In the genomic region with DNA sequence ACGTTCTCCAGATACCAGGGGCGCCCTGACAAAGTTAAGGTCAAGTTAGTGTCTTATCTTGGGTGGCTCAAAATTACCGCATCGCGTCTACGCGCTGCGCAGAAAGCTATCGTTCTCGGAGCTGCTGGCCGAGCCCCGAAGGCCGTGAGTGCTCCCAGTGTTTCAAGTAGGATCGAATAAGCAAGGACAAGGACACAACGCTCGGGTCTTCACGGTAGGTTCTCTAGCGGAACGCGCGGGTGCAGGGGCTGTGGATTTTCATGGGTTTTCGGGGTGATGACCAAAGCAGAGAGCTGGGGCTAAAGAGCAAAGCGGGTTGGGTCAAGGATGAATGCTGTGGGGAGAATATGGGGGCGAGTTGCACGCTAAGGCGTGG, we compare ENCODE assay signal across 15 mouse cellular contexts. TPM values are rescaled to one million over a fixed set of nuclear protein-coding genes. Genes with fewer than 3 reads are reported as not detected.
DNase-seq lines count a peak whose midpoint lies in the region; ATAC-seq and TF ChIP-seq lines count a peak whose summit lies in the region.
"Had no signal": no experiment of that assay in that cellular context is flagged by ENCODE, and none has a peak within 500 bp of the region (broad histone marks: within the 10 kb centered on the region; RNA-seq: fewer than 3 reads in every experiment).

No protein-coding gene starts in this region.

- peaks cover 7% of the 10 kb centered on the region; the same call in 1 of the 2 replicates for H3K4me1 ChIP-seq in liver, embryonic 11.5 days (replicated peaks; ENCODE audit: control insufficient read depth, insufficient read depth, low read length)
- peaks cover 21% of the 10 kb centered on the region for H3K4me1 ChIP-seq in neural tube, embryonic 15.5 days

- peaks cover 100% of the 10 kb centered on the region for H3K27me3 ChIP-seq in liver, embryonic 11.5 days (replicated peaks; ENCODE audit: control insufficient read depth, insufficient read depth, low read length)
- H3K27me3 ChIP-seq in neural tube, embryonic 15.5 days (replicated peaks): peaks cover 88% of the 10 kb centered on the region

- H3K9me3 ChIP-seq in liver, embryonic 11.5 days (ENCODE audit: control insufficient read depth, low read length): no peaks in the 10 kb centered on the region
- H3K9me3 ChIP-seq in neural tube, embryonic 15.5 days (replicated peaks): no peaks in the 10 kb centered on the region

- TF ChIP-seq CTCF in gastrocnemius, adult 2 months (IDR thresholded peaks at IDR 0.05): no peak

- H3K4me3 ChIP-seq in gastrocnemius, adult 2 months: peak overlapping the region; percentile 33
- no peak overlapping the region for H3K4me3 ChIP-seq in liver, embryonic 11.5 days (ENCODE audit: low read depth, low read length)
- peak overlapping the region; percentile 46 for H3K4me3 ChIP-seq in neural tube, embryonic 15.5 days (replicated peaks)

- intact Hi-C loops in gastrocnemius, adult 2 months (cut with DNase I): no loop called here

- no peak for DNase-seq in gastrocnemius, adult 2 months
- DNase-seq in gastrocnemius, postnatal 25 days: no peak
- DNase-seq in liver, embryonic 11.5 days (ENCODE audit: low spot score): no peak
- no peak for DNase-seq in liver
- peak; percentile 53 to 69 for DNase-seq in kidney, postnatal 4 days
- DNase-seq in testis, postnatal 14 days (ENCODE audit: low spot score): no peak
- no peak for DNase-seq in retina, postnatal 1 day
- DNase-seq: adrenal gland, adult 8-10 months had no signal

- no peak overlapping the region for H3K9ac ChIP-seq in liver, embryonic 11.5 days (ENCODE audit: low read depth, low read length)
- H3K9ac ChIP-seq in neural tube, embryonic 15.5 days (replicated peaks): 0 out of 2 replicates have a peak overlapping the region, but pooled peaks have one; percentile 15
- H3K9ac ChIP-seq: liver, embryonic 14.5 days had no signal

- no peak overlapping the region for H3K27ac ChIP-seq in gastrocnemius, adult 2 months
- no peak overlapping the region for H3K27ac ChIP-seq in liver, embryonic 11.5 days (ENCODE audit: low read depth, low read length)
- peak overlapping the region; percentile 81 for H3K27ac ChIP-seq in neural tube, embryonic 15.5 days (replicated peaks)
- H3K27ac ChIP-seq: liver, embryonic 14.5 days had no signal

- peak overlapping the region; percentile 6; the same call in 1 of the 2 replicates for H3K4me2 ChIP-seq in liver, embryonic 11.5 days
- peak overlapping the region; percentile 53 for H3K4me2 ChIP-seq in neural tube, embryonic 15.5 days

- H3K36me3 ChIP-seq in liver, embryonic 11.5 days (ENCODE audit: control insufficient read depth, insufficient read depth, low read length): no peaks in the 10 kb centered on the region
- H3K36me3 ChIP-seq in neural tube, embryonic 15.5 days: no peaks in the 10 kb centered on the region

- 2% methylated on average over 26 of the region's 26 CpGs for WGBS in liver, embryonic 11.5 days
- WGBS in neural tube, embryonic 15.5 days: 1% methylated on average over 26 of the region's 26 CpGs

- ATAC-seq in liver, embryonic 11.5 days (replicated peaks; ENCODE audit: low FRiP score): no peak
- no peak for ATAC-seq in neural tube, embryonic 15.5 days (ENCODE audit: low FRiP score)

RNA-seq across cellular contexts. Expression of gene Hoxd11, which starts 0.2 kb away (rescaled TPM):
- total RNA-seq in gastrocnemius, adult 2 months (2021): not detected
- total RNA-seq in gastrocnemius, postnatal 25 days (2021): under 1 TPM in 1 of 2 experiments, not detected in 1; 0.26 TPM
- polyA plus RNA-seq in liver, embryonic 11.5 days (2014; fragmentation: Nextera tagmentation; extraction: Ambion mirVana): 0.14 and 0.44 TPM in 2 replicates
- 4.1 and 9.2 TPM in 2 replicates for polyA plus RNA-seq in neural tube, embryonic 15.5 days (2015; fragmentation: Nextera tagmentation; extraction: Ambion mirVana)
- total RNA-seq: adrenal gland, adult 8-10 months; heart, postnatal 10 days; layer of hippocampus, adult 18-20 months; megakaryocyte-erythroid progenitor cell, adult 5-6 weeks; neutrophil, adult 5-6 weeks had no signal
- polyA plus RNA-seq: frontal cortex, adult 2 months had no signal

RNA-seq across cellular contexts. Expression of gene Hoxd12, which starts 4.8 kb away (rescaled TPM):
- not detected for total RNA-seq in gastrocnemius, adult 2 months (2021)
- not detected for total RNA-seq in gastrocnemius, postnatal 25 days (2021)
- 0.12 and 0.49 TPM in 2 replicates for polyA plus RNA-seq in liver, embryonic 11.5 days (2014; fragmentation: Nextera tagmentation; extraction: Ambion mirVana)
- 0.38 and 0.43 TPM in 2 replicates for polyA plus RNA-seq in neural tube, embryonic 15.5 days (2015; fragmentation: Nextera tagmentation; extraction: Ambion mirVana)
- total RNA-seq: adrenal gland, adult 8-10 months; heart, postnatal 10 days; layer of hippocampus, adult 18-20 months; megakaryocyte-erythroid progenitor cell, adult 5-6 weeks; neutrophil, adult 5-6 weeks had no signal
- polyA plus RNA-seq: frontal cortex, adult 2 months had no signal

RNA-seq across cellular contexts. Expression of gene Hoxd13, which starts 11.5 kb away (rescaled TPM):
- not detected for total RNA-seq in gastrocnemius, adult 2 months (2021)
- not detected for total RNA-seq in gastrocnemius, postnatal 25 days (2021)
- polyA plus RNA-seq in liver, embryonic 11.5 days (2014; fragmentation: Nextera tagmentation; extraction: Ambion mirVana): 0.06 and 0.45 TPM in 2 replicates
- 0.14 and 0.20 TPM in 2 replicates for polyA plus RNA-seq in neural tube, embryonic 15.5 days (2015; fragmentation: Nextera tagmentation; extraction: Ambion mirVana)
- total RNA-seq: adrenal gland, adult 8-10 months; heart, postnatal 10 days; layer of hippocampus, adult 18-20 months; megakaryocyte-erythroid progenitor cell, adult 5-6 weeks; neutrophil, adult 5-6 weeks had no signal
- polyA plus RNA-seq: frontal cortex, adult 2 months had no signal

RNA-seq across cellular contexts. Expression of gene Hoxd10, which starts 12.1 kb away (rescaled TPM):
- 1 to 10 TPM; 4.0 to 4.8 TPM for total RNA-seq in gastrocnemius, adult 2 months (2021)
- 1 to 10 TPM; 1.5 to 4.5 TPM for total RNA-seq in gastrocnemius, postnatal 25 days (2021)
- 0.09 and 0.30 TPM in 2 replicates for polyA plus RNA-seq in liver, embryonic 11.5 days (2014; fragmentation: Nextera tagmentation; extraction: Ambion mirVana)
- 61.8 and 83.6 TPM in 2 replicates for polyA plus RNA-seq in neural tube, embryonic 15.5 days (2015; fragmentation: Nextera tagmentation; extraction: Ambion mirVana)
- total RNA-seq: adrenal gland, adult 8-10 months; heart, postnatal 10 days; layer of hippocampus, adult 18-20 months; megakaryocyte-erythroid progenitor cell, adult 5-6 weeks; neutrophil, adult 5-6 weeks had no signal
- polyA plus RNA-seq: frontal cortex, adult 2 months had no signal

RNA-seq across cellular contexts. Expression of gene Hoxd9, which starts 17.9 kb away (rescaled TPM):
- 10 to 100 TPM; 15.8 to 19.1 TPM for total RNA-seq in gastrocnemius, adult 2 months (2021)
- total RNA-seq in gastrocnemius, postnatal 25 days (2021): 10 to 100 TPM in 1 of 2 experiments, 1 to 10 TPM in 1; 5.7 to 14.7 TPM
- polyA plus RNA-seq in liver, embryonic 11.5 days (2014; fragmentation: Nextera tagmentation; extraction: Ambion mirVana): 0.10 and 0.22 TPM in 2 replicates
- polyA plus RNA-seq in neural tube, embryonic 15.5 days (2015; fragmentation: Nextera tagmentation; extraction: Ambion mirVana): 20.0 and 21.3 TPM in 2 replicates
- total RNA-seq: layer of hippocampus, adult 18-20 months; megakaryocyte-erythroid progenitor cell, adult 5-6 weeks; neutrophil, adult 5-6 weeks had no signal

Comparison
In these comparisons a context has a peak if more than half of its experiments do, and no peak if none do; other contexts are left out.
1. DNase-seq: peak in kidney, postnatal 4 days (2 of 2); none in gastrocnemius, adult 2 months (single experiment), gastrocnemius, postnatal 25 days (single experiment), liver, embryonic 11.5 days (single experiment), liver (single experiment), testis, postnatal 14 days (single experiment) and retina, postnatal 1 day (single experiment).